Mouse (Mus musculus) ovary, postnatal 14 days (tissue): Measurements from ENCODE around the gene Wnt10b.
"Not testable (repeated sequence)": the region's sequence is repeated elsewhere in the genome, so short reads cannot be mapped to it uniquely, and the experiment has no call there.

Experiments
- DNase-seq: peaks from one replicate; pipeline ENCODE4 v3.0.0; 2022; ENCODE audit warnings: low spot score

Wnt10b gene

DNA sequence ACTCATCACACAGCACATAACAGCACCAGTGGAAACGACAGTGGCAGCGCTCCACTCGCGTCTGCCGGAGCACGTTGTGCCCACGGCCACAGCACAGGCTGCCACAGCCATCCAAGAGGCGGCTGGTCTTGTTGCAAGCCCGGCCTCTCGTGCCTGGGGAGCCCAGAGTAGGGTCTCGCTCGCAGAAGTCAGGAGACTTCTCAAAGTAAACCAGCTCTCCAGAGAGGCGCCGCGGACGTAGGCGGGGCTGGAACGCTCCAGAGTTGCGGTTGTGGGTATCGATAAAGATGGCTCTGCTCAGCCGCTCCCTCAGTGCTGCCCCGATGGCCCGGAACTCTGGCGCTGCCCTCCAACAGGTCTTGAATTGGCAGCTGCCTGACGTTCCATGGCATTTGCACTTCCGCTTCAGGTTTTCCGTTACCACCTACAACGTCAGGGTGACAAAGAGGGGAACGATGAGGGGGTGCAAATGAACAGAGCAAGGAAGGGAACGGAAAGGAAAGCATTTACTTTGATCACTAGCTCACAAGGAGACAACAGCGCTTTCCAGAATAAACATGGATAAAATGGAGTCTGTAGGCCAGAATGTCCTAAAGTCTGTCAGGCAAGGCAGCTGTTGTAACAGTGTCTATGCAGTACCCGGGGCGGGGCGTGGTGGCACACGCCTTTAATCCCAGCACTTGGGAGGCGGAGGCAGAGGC is 5.3 kb downstream of the Wnt10b start:
- no peak for DNase-seq

DNA sequence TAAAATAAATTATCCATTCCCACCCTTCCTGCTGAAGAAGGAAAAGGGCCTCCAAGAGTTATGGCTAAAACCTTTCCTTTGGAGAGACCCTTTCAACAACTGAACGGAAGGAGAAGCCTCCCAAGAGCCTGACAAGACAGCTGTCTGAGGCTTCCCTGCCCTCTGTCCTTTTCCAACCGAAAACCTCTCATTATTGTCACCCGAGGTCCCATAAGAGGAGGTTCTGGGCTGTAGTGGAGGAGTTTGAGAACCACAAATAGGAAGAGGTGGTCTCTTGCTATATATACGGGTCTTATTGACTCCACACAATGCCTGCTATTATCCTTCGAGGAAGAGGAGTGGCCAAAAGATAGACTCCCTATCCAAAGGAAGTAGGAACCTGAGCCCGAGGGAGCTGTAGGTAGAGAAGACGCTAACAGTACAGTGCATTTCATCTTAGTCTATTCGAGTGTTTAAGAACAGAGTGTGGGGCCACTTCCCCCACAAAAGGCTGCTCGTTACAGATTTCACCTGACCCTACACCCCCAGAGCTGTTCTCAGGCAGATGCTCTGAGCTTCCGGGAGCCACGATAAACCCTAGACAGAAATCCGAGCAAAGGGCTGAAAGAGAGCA is 6.0 kb downstream of the Wnt10b start:
- DNase-seq, result no peak

- DNase-seq, result no peak
Observed at GRCm38 (mm10) chr15:98768259-98768658, 9.7 kb downstream of the Wnt10b start.

DNA sequence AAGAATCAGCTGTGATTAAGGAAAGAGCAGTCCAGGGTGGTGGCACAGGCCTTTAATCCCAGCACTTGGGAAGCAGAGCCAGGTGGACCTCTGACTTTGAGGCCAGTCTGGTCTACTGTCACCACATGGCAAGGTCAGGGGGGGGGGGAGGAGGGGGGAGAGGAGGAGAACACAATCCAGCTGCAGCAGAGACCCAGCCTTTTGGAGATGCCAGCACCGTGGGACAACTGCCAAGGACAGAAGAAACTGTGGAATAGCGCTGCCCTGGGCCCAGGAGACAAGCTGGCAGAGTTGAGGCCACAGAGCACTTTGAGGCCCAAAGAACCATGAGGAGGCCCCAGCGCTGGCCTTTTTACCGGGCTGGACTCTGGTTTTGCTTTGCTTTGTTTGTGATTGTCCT is 12.0 kb downstream of the Wnt10b start:
- DNase-seq, result no peak

DNA sequence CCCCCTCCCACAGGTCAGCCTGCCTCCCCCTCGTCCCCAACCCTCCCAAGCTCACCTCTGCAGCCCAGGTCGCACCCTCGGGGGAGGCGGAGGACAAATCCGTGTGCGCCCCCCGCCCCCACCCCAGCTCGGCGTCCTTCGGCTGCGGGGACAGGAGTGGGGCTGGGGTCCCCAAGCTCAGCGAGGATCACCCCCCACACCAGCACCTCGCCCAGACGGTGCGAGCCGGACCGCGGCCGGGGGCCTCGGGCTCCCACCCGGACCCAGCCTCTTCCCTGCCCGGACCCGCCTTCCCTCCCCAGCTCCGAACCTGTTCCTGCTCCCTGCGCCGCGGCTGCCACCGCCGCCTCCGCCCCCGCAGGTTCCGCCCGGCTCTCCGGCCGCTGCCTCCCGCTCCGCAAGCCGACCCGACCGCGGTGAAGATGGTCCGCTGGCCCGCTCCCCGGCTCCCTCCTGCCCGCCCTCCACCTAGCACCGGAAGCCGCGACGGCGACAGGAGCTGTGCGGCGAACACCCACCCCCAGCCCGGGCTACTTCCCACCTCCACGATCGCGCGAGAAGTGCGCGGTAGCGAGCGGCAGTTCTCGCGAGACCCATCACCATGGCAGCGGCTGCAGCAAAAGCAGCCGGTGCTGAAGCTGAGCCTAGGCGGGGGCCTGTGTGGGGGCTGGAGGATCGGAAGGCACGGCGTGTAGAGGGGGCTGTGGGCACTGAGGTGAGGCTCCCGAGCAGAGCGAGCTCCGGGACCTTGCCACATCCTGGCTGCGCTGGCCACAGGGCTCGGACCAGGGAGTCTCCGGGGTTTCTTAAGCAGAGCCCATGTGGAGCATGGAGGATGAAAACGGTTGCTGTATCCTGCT is 15.1 kb downstream of the Wnt10b start, which contains the start of gene Arf3:
Arf3 (minus strand) TSS at position 545 of the 860 bp plus-strand sequence.
- DNase-seq, result peak; percentile 93

DNA sequence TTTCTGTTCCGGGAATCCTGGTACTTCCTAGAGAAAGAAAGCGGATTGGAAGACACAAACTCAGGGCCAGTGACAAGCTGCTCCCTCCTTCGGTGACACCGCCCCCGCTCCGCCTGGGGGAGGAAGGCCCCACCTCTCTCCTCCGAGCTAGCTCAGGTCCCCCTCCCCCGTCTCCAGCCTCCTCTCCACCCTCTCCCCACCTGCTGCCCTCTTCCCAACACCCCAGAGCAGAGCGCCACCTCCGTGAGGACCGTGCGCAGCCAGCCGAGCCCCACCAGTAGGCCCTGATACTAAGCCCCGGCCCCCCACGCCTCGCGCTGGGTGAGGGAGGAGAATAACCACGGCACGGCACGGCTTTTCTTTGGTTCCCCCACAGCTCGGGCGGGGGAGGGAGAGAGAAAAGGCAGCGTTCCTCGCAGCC is 15.7 kb downstream of the Wnt10b start:
- DNase-seq, result peak; percentile 55

- no peak for DNase-seq
Observed at GRCm38 (mm10) chr15:98754125-98754524, 23.8 kb downstream of the Wnt10b start.

- DNase-seq, result no peak
Observed at GRCm38 (mm10) chr15:98753021-98753423, 24.9 kb downstream of the Wnt10b start.

DNA sequence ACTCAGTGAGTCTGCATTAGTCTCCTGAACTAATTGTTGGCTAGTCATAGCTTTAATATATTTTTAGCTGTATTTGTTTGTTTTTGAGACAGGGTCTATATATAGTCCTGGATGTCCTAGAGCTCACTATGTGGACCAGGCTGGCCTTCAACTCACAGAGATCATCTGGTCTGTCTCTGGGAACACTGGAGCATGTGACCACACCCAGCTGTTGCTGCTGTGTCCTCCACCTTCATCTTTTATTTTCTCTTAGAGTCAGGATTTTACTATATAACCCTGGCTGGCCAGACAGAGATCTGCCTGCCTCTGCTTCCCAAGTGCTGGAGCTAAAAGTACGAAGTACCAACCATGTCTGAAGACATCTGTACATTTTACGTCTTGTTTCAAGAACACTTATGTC is 28.9 kb downstream of the Wnt10b start:
- no peak for DNase-seq

GRCm38 (mm10) chr15:98747296-98747695 is 30.7 kb downstream of the Wnt10b start:
- no peak for DNase-seq

- no peak for DNase-seq
Observed at GRCm38 (mm10) chr15:98746344-98746965, 31.5 kb downstream of the Wnt10b start.

DNA sequence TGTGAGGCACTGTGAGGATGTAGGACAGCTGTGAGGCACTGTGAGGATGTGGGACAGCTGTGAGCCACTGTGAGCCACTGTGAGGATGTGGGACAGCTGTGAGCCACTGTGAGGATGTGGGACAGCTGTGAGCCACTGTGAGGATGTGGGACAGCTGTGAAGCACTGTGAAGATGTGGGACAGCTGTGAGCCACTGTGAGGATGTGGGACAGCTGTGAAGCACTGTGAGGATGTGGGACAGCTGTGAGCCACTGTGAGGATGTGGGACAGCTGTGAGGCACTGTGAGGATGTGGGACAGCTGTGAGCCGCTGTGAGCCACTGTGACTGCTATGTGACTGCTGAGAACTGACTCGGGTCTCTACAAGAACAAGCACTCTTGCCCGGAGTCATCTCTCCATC is 34.1 kb downstream of the Wnt10b start:
- not testable (repeated sequence) for DNase-seq

DNA sequence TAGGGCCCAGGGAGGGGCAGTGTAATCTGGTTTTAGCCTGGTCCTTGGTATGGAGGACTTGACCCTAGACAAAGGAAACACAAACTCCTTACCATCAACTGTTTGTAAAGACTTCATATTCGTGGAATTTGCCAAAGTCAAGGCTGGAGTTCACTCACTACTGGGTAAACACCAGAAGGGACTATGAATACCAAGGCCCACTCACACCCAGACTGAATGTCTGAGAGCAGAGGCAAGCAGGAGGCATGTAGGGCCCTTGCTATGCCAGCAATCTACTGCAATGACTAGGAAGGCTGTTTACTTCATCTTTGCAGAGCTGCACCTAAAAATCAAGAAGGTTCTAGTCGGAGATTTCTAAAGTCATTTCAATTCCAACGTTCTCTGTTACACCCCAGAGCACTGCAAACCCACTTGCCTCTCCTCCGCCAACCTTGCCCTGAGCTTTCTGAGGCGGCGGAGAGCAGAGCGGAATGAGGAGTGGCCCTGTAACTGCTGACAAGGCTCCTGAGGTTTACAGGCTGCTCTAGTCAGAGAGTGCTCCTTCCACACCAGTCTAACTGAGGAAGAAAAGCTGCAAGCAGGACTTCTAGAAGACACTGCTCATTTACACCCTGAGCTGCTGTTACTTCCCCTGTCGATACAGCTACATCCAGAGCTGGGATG is 35.1 kb downstream of the Wnt10b start:
- no peak for DNase-seq

- no peak for DNase-seq
Observed at GRCm38 (mm10) chr15:98740219-98740618, 37.7 kb downstream of the Wnt10b start.

- DNase-seq, result no peak
Observed at GRCm38 (mm10) chr15:98738796-98739195, 39.2 kb downstream of the Wnt10b start.

DNA sequence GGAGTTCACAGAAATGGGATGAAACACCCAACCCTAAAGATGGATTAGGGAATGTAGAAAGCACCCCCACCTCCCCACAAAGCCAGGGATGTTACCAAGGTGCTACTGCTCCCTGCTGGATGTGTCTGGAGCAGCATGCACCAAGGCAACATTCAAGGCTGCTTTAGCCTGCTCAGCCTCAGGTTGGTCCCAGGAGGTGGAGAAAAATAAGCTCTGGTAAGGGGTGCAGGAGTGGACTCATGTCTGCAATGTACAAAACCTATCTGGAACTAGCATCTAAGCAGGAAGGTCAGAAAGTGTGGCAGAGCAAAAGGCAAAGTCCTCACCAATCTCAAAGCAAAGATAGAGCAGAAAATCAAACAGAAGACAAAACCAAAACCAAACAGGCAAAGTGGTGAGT is 40.1 kb downstream of the Wnt10b start:
- DNase-seq, result no peak

GRCm38 (mm10) chr15:98736521-98736920 is 41.4 kb downstream of the Wnt10b start:
- DNase-seq, result no peak

DNA sequence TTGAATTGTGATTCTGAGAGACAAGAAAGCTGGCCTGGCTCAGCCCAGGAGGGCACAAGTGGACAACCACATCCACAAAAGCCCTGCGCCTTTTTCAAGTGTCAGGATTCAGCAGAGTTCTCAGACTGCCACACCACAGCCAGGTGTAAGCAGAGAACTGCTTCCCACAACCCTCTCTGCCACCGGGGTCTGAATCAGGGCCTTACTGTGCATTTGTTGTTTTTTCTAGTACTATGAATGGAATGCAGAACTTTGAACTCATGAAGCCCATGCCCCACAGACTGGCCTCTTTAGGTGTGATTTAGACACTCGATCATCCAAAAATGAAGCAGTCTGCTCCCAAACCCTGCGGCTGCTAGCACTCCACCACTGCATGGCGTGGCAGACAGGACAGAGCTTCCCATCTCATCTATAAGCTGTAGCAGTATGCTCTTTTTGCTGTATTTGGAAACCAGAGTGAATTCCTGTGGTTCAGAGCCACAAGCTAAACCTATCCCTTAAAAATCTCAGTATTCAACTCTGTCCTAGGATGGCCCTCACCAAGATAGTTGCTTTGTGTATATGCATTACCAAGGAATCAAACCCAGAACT is 43.9 kb downstream of the Wnt10b start:
- no peak for DNase-seq

DNA sequence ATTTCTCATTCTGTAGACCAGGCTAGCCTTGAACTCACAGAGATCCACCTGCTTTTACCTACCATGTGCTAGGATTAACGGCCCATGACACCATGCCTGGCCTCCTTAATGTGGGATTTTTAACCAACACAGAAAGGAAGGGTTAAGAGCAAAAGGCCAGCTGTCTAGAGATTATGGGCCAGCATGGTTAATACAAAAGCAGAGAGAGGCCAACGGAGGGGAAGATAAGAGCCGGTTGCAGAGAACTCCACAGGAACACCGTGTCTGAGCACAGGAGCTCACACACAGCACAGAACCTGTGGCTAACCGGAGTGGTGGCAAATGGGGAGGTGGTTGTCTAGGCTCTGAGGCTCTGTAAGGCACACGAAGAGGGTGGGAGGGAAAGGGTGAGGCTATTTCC is 44.6 kb downstream of the Wnt10b start:
- no peak for DNase-seq

- DNase-seq, result no peak
Observed at GRCm38 (mm10) chr15:98732006-98732531, 45.9 kb downstream of the Wnt10b start.

DNA sequence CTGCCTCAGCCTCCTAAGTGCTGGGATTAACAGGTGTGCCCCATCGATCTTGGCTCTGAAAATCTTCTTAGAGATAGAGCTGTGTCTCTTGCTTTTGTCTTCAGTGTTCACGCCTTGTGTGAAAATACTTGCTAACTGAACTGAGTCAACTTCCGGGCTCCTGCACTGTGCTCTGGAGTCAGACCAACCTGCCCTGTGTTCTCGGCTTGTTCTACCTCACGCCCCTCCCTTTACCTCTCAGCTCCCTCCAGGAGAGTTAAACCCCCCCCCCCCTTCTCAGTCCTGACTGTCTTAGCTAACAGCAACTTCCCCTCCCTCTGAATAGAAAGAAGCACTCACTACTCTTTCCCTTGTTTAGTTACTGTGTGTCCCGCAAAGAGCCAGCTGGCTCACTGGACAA is 47.2 kb downstream of the Wnt10b start:
- DNase-seq, result no peak
